Mouse (Mus musculus): ENCODE measurements around the gene Fto.

DNA sequence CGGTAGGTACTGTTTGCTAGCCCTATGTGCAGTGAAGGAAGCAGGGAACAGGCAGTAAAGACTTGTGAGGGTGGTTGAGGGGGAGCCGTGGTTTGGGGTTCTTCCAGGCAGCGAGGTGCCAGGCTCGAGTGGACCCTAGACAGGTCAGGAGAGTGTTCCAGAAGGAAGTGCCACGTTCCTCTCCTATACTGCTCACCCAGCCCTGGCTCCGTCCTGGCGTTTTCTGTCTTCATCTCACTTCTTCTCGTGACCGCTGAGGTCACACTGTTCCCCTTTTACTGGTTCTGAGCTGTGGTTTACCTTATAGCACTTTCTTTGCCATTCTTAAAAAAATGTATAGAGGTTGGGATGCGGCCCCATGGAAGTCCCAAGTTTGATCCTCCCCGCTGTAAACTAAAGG, 31.3 kb downstream of the Fto start:
- TF ChIP-seq EP300 (IDR thresholded peaks at IDR 0.05; ENCODE audit: low read depth) (no peak), CTCF (IDR thresholded peaks at IDR 0.05; ENCODE audit: low read depth) (no peak)

All from liver, embryonic 14.5 days (tissue).